Mouse (Mus musculus) lung, embryonic 15.5 days (tissue): ENCODE measurements around the gene Zglp1. TPM values are rescaled to one million over a fixed set of nuclear protein-coding genes. Genes with fewer than 3 reads are reported as not detected.

Experiments
- ATAC-seq: fragments of 200-750 bp; cut with Nextera tagmentation; 2 replicates; pipeline ENCODE4 v1.8.0; 2017; ENCODE audit warnings: moderate number of reproducible peaks, borderline replicate concordance; ENCODE audit not compliant: low FRiP score, low TSS enrichment; ENCODE audit errors: extremely low read depth
- H3K27ac ChIP-seq: fragments of 300-500 bp; sonication (generic); 2 replicates; pipeline ENCODE4 v1.5.1; 2015; ENCODE audit warnings: moderate library complexity, mild to moderate bottlenecking, inconsistent platforms
- H3K27me3 ChIP-seq: fragments of 300-500 bp; sonication (generic); 2 replicates; pipeline ENCODE4 v1.6.1; 2015; ENCODE audit warnings: inconsistent platforms
- H3K36me3 ChIP-seq: fragments of 300-500 bp; sonication (generic); 2 replicates; pipeline ENCODE4 v1.6.1; 2015; ENCODE audit warnings: inconsistent platforms
- H3K4me1 ChIP-seq: fragments of 300-500 bp; sonication (generic); 2 replicates; pipeline ENCODE4 v1.6.1; 2015; ENCODE audit warnings: inconsistent platforms
- H3K4me2 ChIP-seq: fragments of 300-500 bp; sonication (generic); 2 replicates; pipeline ENCODE4 v1.6.1; 2015; ENCODE audit warnings: inconsistent platforms, mild to moderate bottlenecking, moderate library complexity
- H3K4me3 ChIP-seq: fragments of 300-500 bp; sonication (generic); 2 replicates; pipeline ENCODE4 v1.5.1; 2015; ENCODE audit warnings: mild to moderate bottlenecking, inconsistent platforms
- H3K9ac ChIP-seq: fragments of 300-500 bp; sonication (generic); 2 replicates; pipeline ENCODE4 v1.6.1; 2015; ENCODE audit warnings: inconsistent platforms
- H3K9me3 ChIP-seq: fragments of 300-500 bp; sonication (generic); 2 replicates; pipeline ENCODE4 v1.6.1; 2016; ENCODE audit warnings: inconsistent platforms
- WGBS: fragments of 180-500 bp; shearing (Covaris S2); methylation state at CpG from one replicate; pipeline ENCODE4 v1.1.7; 2015; 5-methylcytosine and 5-hydroxymethylcytosine counted together
- polyA plus RNA-seq: library from polyadenylated mRNA; unstranded; fragments of >200 nt; fragmentation: Nextera tagmentation; extraction: Ambion mirVana; gene quantifications from 2 replicates; pipeline ENCODE4 v1.2.1, GENCODE M21; 2015

Gene Zglp1
- polyA plus RNA-seq, 1 experiment from 2014 or later, result 0.76 TPM

GRCm38 (mm10) chr9:21093423-21093822, 26.5 kb upstream of the Zglp1 start:
- no peaks in the 10 kb centered on the region for H3K27me3 ChIP-seq
- WGBS, result 93% methylated on average over 9 of the region's 9 CpGs
- H3K9ac ChIP-seq, result no peak overlapping the region
- no peak for ATAC-seq
- peaks cover 20% of the 10 kb centered on the region for H3K36me3 ChIP-seq
- H3K4me2 ChIP-seq, result no peak overlapping the region
- H3K9me3 ChIP-seq, result no peaks in the 10 kb centered on the region
- no peak overlapping the region for H3K27ac ChIP-seq
- H3K4me3 ChIP-seq, result no peak overlapping the region
- peaks cover 22% of the 10 kb centered on the region for H3K4me1 ChIP-seq

GRCm38 (mm10) chr9:21091707-21092320, 24.9 kb upstream of the Zglp1 start, which contains the start of the genes Gm38431 and Raver1:
Gene Gm38431 (minus strand): TSS chr9:21091997.
Gene Raver1 (minus strand): TSS chr9:21092008.
- peak within 1 kb of the TSS; percentile 85 for H3K4me2 ChIP-seq
- H3K9me3 ChIP-seq, result no peaks in the 10 kb centered on the region
- peaks cover 36% of the 10 kb centered on the region for H3K36me3 ChIP-seq
- H3K9ac ChIP-seq, result peak within 1 kb of the TSS; percentile 81
- peak within 1 kb of the TSS; percentile 91 for H3K27ac ChIP-seq
- H3K4me1 ChIP-seq, result peaks cover 23% of the 10 kb centered on the region
- no peaks in the 10 kb centered on the region for H3K27me3 ChIP-seq
- under 1% methylated on average over 54 of the region's 54 CpGs for WGBS
- peak; percentile 100 for ATAC-seq
- peak within 1 kb of the TSS; percentile 71 for H3K4me3 ChIP-seq

GRCm38 (mm10) chr9:21090972-21091706, 24.2 kb upstream of the Zglp1 start:
- peak overlapping the region; percentile 91 for H3K27ac ChIP-seq
- ATAC-seq, result no peak; the same call in 1 of the 2 replicates
- 1% methylated on average over 24 of the region's 24 CpGs for WGBS
- peak overlapping the region; percentile 71 for H3K4me3 ChIP-seq
- peak overlapping the region; percentile 81 for H3K9ac ChIP-seq
- H3K4me1 ChIP-seq, result peaks cover 23% of the 10 kb centered on the region
- H3K36me3 ChIP-seq, result peaks cover 43% of the 10 kb centered on the region
- H3K27me3 ChIP-seq, result no peaks in the 10 kb centered on the region
- no peaks in the 10 kb centered on the region for H3K9me3 ChIP-seq
- peak overlapping the region; percentile 85 for H3K4me2 ChIP-seq

- 94% methylated on average over 1 of the region's 1 CpGs for WGBS
- no peaks in the 10 kb centered on the region for H3K9me3 ChIP-seq
- peak overlapping the region; percentile 81 for H3K9ac ChIP-seq
- H3K4me3 ChIP-seq, result peak overlapping the region; percentile 71
- no peak for ATAC-seq
- no peak overlapping the region for H3K27ac ChIP-seq
- peaks cover 23% of the 10 kb centered on the region for H3K4me1 ChIP-seq
- peaks cover 49% of the 10 kb centered on the region for H3K36me3 ChIP-seq
- peak overlapping the region; percentile 85 for H3K4me2 ChIP-seq
- no peaks in the 10 kb centered on the region for H3K27me3 ChIP-seq
Measured at GRCm38 (mm10) chr9:21090537-21090936, 23.6 kb upstream of the Zglp1 start.

GRCm38 (mm10) chr9:21083324-21083723, 16.4 kb upstream of the Zglp1 start:
- Histone ChIP-seq H3K9ac (no peak overlapping the region), H3K9me3 (no peaks in the 10 kb centered on the region), H3K36me3 (peaks cover 92% of the 10 kb centered on the region), H3K27me3 (no peaks in the 10 kb centered on the region), H3K4me1 (no peaks in the 10 kb centered on the region), H3K4me3 (no peak overlapping the region), H3K27ac (no peak overlapping the region), H3K4me2 (no peak overlapping the region)
- no peak for ATAC-seq
- WGBS, result 80% methylated on average over 3 of the region's 3 CpGs

- no peak for ATAC-seq
- Histone ChIP-seq H3K4me2 (no peak overlapping the region), H3K4me3 (no peak overlapping the region), H3K4me1 (no peaks in the 10 kb centered on the region), H3K36me3 (peaks cover 92% of the 10 kb centered on the region), H3K27ac (no peak overlapping the region), H3K27me3 (no peaks in the 10 kb centered on the region), H3K9me3 (no peaks in the 10 kb centered on the region), H3K9ac (no peak overlapping the region)
- WGBS, result 82% methylated on average over 9 of the region's 9 CpGs
Measured at GRCm38 (mm10) chr9:21081127-21081526, 14.2 kb upstream of the Zglp1 start.

GRCm38 (mm10) chr9:21075625-21076024, 8.7 kb upstream of the Zglp1 start:
- H3K27me3 ChIP-seq, result no peaks in the 10 kb centered on the region
- no peak for ATAC-seq
- H3K9ac ChIP-seq, result no peak overlapping the region
- WGBS, result 80% methylated on average over 3 of the region's 3 CpGs
- H3K36me3 ChIP-seq, result peaks cover 56% of the 10 kb centered on the region
- H3K4me2 ChIP-seq, result no peak overlapping the region
- no peak overlapping the region for H3K4me3 ChIP-seq
- H3K9me3 ChIP-seq, result no peaks in the 10 kb centered on the region
- no peak overlapping the region for H3K27ac ChIP-seq
- H3K4me1 ChIP-seq, result peaks cover 10% of the 10 kb centered on the region

GRCm38 (mm10) chr9:21074173-21074572, 7.3 kb upstream of the Zglp1 start:
- Histone ChIP-seq H3K27ac (peak overlapping the region; percentile 75; the same call in 1 of the 2 replicates), H3K4me1 (peaks cover 10% of the 10 kb centered on the region), H3K4me3 (no peak overlapping the region), H3K4me2 (0 out of 2 replicates have a peak overlapping the region, but pooled peaks have one; percentile 88), H3K27me3 (no peaks in the 10 kb centered on the region), H3K9ac (no peak overlapping the region), H3K9me3 (no peaks in the 10 kb centered on the region), H3K36me3 (peaks cover 42% of the 10 kb centered on the region)
- WGBS, result 86% methylated on average over 1 of the region's 1 CpGs
- ATAC-seq, result no peak

GRCm38 (mm10) chr9:21073044-21073840, 6.3 kb upstream of the Zglp1 start, which contains the start of the genes Gm49373 and Fdx1l:
Gene Gm49373 (minus strand): TSS chr9:21073096.
Gene Fdx1l (minus strand): TSS chr9:21073614.
- H3K4me2 ChIP-seq, result peak within 1 kb of the TSS; percentile 88
- peaks cover 10% of the 10 kb centered on the region for H3K4me1 ChIP-seq
- peaks cover 32% of the 10 kb centered on the region for H3K36me3 ChIP-seq
- peak within 1 kb of the TSS; percentile 75 for H3K27ac ChIP-seq
- peak; percentile 93 for ATAC-seq
- WGBS, result 2% methylated on average over 58 of the region's 58 CpGs
- no peaks in the 10 kb centered on the region for H3K27me3 ChIP-seq
- H3K9me3 ChIP-seq, result no peaks in the 10 kb centered on the region
- H3K9ac ChIP-seq, result peak within 1 kb of the TSS; percentile 84
- H3K4me3 ChIP-seq, result peak within 1 kb of the TSS; percentile 94

- H3K4me2 ChIP-seq, result peak overlapping the region; percentile 88
- peak overlapping the region; percentile 75; the same call in 1 of the 2 replicates for H3K27ac ChIP-seq
- peaks cover 10% of the 10 kb centered on the region for H3K4me1 ChIP-seq
- H3K4me3 ChIP-seq, result peak overlapping the region; percentile 94
- H3K27me3 ChIP-seq, result no peaks in the 10 kb centered on the region
- peak overlapping the region; percentile 84 for H3K9ac ChIP-seq
- peak; percentile 12; the same call in 1 of the 2 replicates for ATAC-seq
- no peaks in the 10 kb centered on the region for H3K9me3 ChIP-seq
- 12% methylated on average over 4 of the region's 4 CpGs for WGBS
- peaks cover 30% of the 10 kb centered on the region for H3K36me3 ChIP-seq
Measured at GRCm38 (mm10) chr9:21072641-21073040, 5.7 kb upstream of the Zglp1 start.

- no peak overlapping the region for H3K27ac ChIP-seq
- H3K4me1 ChIP-seq, result no peaks in the 10 kb centered on the region
- H3K4me3 ChIP-seq, result no peak overlapping the region
- no peaks in the 10 kb centered on the region for H3K9me3 ChIP-seq
- no peak overlapping the region for H3K9ac ChIP-seq
- no peak for ATAC-seq
- H3K4me2 ChIP-seq, result no peak overlapping the region
- WGBS, result 73% methylated on average over 2 of the region's 2 CpGs
- no peaks in the 10 kb centered on the region for H3K27me3 ChIP-seq
- peaks cover 25% of the 10 kb centered on the region for H3K36me3 ChIP-seq
Measured at GRCm38 (mm10) chr9:21062928-21063327, 4.0 kb downstream of the Zglp1 start.
